Mouse (Mus musculus) ES-E14 (cell line): Measurements from ENCODE around the gene Fam92b.

ENCODE experiments used
- ZC3H11A ChIP-seq: IDR thresholded peaks from 2 replicates; pipeline ENCODE4 v1.6.1; 2012; ENCODE audit warnings: low read depth, mild to moderate bottlenecking, inconsistent platforms, low read length, borderline replicate concordance
- ZNF384 ChIP-seq: IDR thresholded peaks from 2 replicates; pipeline ENCODE4 v1.6.1; 2012; ENCODE audit warnings: low read depth, low read length, inconsistent platforms

DNA sequence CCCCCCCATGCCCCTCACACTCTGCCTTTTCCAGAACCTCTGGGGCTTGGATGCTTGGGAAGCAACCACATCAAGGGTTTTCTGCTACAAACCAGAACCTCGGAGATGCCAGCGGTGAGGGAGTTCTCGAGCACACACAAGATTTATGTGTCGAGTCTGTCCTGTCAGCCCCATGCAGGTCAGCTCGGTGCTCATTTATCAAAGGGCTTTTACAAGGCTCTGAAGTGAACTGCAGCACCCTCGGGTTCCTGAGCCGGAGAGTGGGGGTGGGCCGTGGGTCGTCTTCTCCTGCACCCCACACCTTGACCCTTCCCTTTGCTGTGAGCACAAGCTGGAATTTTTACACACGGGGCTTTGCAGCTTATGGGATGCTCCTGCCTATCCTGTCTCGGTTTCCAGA lies 45.3 kb upstream of the Fam92b start:
- TF ChIP-seq ZC3H11A: no peak
- no peak for TF ChIP-seq ZNF384
